Mouse (Mus musculus) B cell, adult 67 days (primary cell): ENCODE measurements around the gene Vmn1r172. TPM values are rescaled to one million over a fixed set of nuclear protein-coding genes. Genes with fewer than 3 reads are reported as not detected.

ENCODE experiments used
- total RNA-seq, 2 experiments: library from RNA; stranded (reverse); gene quantifications; 4 replicates each; pipeline ENCODE4 v1.2.4; 2023

The Vmn1r172 gene
- not detected for total RNA-seq

GRCm38 (mm10) chr7:23658016-23658415, at the start of gene Vmn1r172:
Vmn1r172 (plus strand) TSS chr7:23658316.

GRCm38 (mm10) chr7:23630422-23630821, 27.7 kb upstream of the Vmn1r172 start, which contains the start of gene Vmn1r171:
Vmn1r171 (plus strand) TSS chr7:23630722.

GRCm38 (mm10) chr7:23700403-23700802, 42.3 kb downstream of the Vmn1r172 start, which contains the start of gene Vmn1r173:
Vmn1r173 (plus strand) TSS chr7:23700703.

Other genes with a start within 250 kb of the Vmn1r172 start
- not detected for gene Vmn1r167, start 151.1 kb upstream of the Vmn1r172 start, total RNA-seq
- gene Vmn1r168, start 118.6 kb upstream of the Vmn1r172 start, total RNA-seq: not detected
- gene Vmn1r169, start 82.8 kb upstream of the Vmn1r172 start, total RNA-seq: not detected
- not detected for gene Vmn1r170, start 52.1 kb upstream of the Vmn1r172 start, total RNA-seq
- gene Vmn1r171, start 27.6 kb upstream of the Vmn1r172 start, total RNA-seq: not detected
- gene Vmn1r173, start 42.4 kb downstream of the Vmn1r172 start, total RNA-seq: not detected
- gene Vmn1r174, start 94.0 kb downstream of the Vmn1r172 start, total RNA-seq: not detected
- not detected for gene Vmn1r175, start 152.3 kb downstream of the Vmn1r172 start, total RNA-seq
- not detected for gene Vmn1r176, start 179.1 kb downstream of the Vmn1r172 start, total RNA-seq
- not detected for gene Vmn1r177, start 208.1 kb downstream of the Vmn1r172 start, total RNA-seq
- gene Vmn1r178, start 233.7 kb downstream of the Vmn1r172 start, total RNA-seq: not detected